Mouse (Mus musculus) thymus, adult 18-20 months (tissue): ENCODE measurements around the gene Gh.
A peak's percentile ranks its signal among the peaks of the same experiment; 100 is the strongest.

Source experiments
- DNase-seq, 2 experiments: peaks; one replicate each; pipeline ENCODE4 v3.0.0; 2022; ENCODE audit warnings: mixed read lengths in 2 of 2

The Gh gene

DNA sequence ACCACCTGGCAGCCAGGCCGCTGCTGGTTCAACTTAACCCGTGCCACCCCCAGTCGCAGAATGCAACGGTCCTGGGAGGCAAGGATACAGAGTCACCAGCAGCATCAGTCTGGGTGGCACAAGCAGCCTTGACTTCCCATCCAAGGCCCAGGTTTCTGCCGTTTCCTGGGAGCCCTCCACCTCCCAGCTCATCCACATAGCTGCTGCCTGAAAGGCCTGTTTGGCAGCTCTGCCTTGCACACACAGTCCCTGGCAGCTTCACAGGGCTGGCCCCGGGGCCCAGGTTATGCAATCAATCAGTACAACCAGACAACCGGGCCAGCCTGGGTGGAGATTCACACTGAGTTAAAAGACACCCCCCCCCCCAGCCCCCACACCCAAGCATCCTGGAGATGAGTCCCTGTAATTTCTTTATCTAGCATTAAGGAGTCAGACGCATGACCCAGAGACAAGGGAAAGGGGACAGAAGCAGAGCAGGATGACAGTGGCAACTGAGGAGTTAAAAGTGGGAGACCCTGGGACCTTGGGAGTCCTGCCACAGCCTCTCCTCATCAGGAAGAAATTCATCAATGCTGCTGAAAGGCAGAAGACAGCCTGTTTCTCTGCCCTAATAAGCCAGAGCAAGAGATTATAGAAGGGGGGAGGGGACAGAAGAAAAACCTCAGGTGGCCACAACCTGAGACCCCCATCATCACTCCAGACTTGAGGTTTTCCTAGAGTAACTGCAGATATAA is 33.2 kb downstream of the Gh start:
- DNase-seq = no peak

- no peak for DNase-seq
Measured at GRCm38 (mm10) chr11:106267871-106268270, 33.8 kb downstream of the Gh start.

- no peak for DNase-seq
Measured at GRCm38 (mm10) chr11:106267311-106267852, 34.3 kb downstream of the Gh start.

DNA sequence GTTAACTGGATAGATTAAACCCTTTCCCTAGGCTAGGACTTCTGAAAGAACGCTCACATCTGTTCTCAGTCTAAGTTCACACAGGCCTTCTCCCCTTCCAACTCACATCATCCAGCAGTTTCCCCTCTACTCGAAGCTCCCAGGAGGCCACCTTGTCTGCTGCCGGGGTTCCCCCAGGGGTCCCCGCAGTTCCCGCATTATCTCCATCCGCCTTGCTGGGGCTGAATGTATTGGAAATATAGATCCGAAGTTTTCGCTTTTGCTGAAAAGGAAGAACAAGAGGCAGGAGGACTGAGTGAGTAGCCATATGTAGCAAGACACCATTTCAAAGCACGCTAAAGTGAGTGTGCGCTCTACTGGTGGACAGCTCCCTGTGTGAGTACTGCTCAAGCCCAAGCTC is 35.2 kb downstream of the Gh start:
- no peak for DNase-seq

DNA sequence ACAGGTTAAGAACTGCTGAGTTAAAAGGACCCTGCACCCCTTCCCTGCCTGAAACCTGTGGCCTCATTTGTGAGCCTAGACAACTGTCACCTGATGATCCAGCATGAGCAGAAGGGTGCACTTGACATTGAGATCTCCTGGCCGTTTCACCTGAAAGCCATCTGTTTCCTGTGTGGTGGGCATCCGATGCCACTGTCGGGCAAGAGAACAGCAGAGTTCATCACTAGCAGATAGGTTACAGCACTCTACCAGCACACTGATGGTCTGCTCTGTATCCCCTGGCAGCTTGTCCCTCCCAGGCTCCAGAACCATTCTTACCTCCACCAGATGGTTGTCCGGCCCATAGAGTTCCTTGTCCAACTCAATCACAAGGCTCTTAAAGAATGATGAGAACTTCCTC is 36.1 kb downstream of the Gh start:
- DNase-seq = no peak

- DNase-seq = no peak
Measured at GRCm38 (mm10) chr11:106264988-106265387, 36.7 kb downstream of the Gh start.

DNA sequence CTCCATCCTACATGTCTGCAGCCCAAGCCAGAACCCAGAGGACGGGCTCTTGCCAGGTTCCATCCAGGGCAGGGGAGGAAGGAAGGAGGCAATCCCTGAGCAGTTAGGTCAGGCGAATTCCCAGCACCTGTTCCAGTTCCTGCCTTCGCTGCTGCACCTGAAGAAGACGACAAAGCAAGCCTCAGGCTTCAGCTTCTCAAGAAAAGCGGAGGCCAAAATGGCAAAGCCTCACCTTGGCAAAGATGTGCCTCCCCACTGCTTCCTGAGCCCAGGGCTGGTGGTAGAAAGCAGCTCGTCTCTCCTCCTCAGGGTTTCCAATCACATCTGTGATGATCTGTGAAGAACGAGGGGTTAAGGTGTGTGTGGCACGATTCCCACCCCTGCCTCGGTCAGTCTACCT is 37.7 kb downstream of the Gh start:
- no peak for DNase-seq

- no peak for DNase-seq
Measured at GRCm38 (mm10) chr11:106260826-106261450, 40.7 kb downstream of the Gh start.

DNA sequence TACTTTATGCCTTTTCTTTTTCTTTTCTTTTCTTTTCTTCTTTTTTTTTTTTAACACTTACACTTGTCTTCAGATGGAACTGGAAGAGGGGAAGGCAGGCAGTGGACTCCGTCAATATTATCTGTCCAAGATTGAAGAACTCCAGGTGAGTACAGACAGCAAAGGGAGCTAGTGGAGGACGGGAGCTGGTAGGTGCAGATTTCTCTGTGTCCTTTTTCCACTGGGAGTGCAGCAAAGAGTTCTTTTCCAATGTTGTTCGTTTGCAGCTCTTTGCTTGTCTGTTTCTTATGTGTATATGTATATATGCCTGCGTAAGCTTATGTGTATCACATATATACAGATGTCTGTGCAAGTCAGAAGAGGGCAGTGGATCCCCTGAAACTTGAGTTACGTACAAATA is 44.9 kb downstream of the Gh start:
- no peak for DNase-seq

GRCm38 (mm10) chr11:106255685-106256451 is 45.8 kb downstream of the Gh start, which contains the start of the genes Ftsj3 and Psmc5:
Gene Ftsj3 (minus strand): TSS chr11:106256079.
Gene Psmc5 (plus strand): TSS chr11:106256154.
- peak; percentile 93 to 96 for DNase-seq

- DNase-seq = no peak
Measured at GRCm38 (mm10) chr11:106255174-106255573, 46.5 kb downstream of the Gh start.

GRCm38 (mm10) chr11:106254767-106255166 is 46.9 kb downstream of the Gh start:
- no peak for DNase-seq
